Mouse (Mus musculus) left cerebral cortex, postnatal 25 days (tissue): ENCODE measurements around the gene Nlgn2. TPM values are rescaled to one million over a fixed set of nuclear protein-coding genes. Genes with fewer than 3 reads are reported as not detected.

ENCODE experiments used
- DNase-seq, 2 experiments: peaks; one replicate each; pipeline ENCODE4 v3.0.0; 2022; ENCODE audit warnings: low spot score in 2 of 2, mixed read lengths in 1 of 2
- intact Hi-C: fragments of 180-260 bp; cut with DNase I; formaldehyde crosslinking; loops from one replicate; pipeline ENCODE4 v1.15.1; 2025
- total RNA-seq, 2 experiments: library from RNA; stranded (reverse); gene quantifications; 2 replicates each; pipeline ENCODE4 v1.2.3; 2021

Nlgn2 gene
- total RNA-seq, 2 experiments from 2014 or later = 233 to 248 TPM

DNA sequence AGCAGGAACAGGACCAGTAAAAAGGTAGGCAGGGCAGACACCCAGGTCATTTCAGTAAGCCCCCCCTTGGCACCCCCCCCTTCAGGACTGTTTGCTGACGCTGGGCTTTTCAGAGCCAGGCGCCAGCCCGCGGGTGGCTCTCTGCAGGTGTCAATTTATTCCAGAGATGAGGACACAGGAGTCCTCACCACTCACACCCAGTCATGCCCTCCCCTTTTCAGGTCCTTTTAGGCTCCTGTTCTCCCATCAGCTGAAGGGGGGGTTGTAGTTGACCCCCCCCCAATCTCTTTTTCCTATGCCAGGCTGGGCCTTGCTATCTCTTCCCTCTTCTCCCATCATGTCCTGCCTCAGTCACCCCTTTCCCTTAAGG lies 1.6 kb downstream of the Nlgn2 start:
- intact Hi-C loops = loop anchor here (2.0 kb wide), 3 partner anchors 33 to 77 kb away; partner anchors contain the start of gene Polr2a
- DNase-seq = no peak

DNA sequence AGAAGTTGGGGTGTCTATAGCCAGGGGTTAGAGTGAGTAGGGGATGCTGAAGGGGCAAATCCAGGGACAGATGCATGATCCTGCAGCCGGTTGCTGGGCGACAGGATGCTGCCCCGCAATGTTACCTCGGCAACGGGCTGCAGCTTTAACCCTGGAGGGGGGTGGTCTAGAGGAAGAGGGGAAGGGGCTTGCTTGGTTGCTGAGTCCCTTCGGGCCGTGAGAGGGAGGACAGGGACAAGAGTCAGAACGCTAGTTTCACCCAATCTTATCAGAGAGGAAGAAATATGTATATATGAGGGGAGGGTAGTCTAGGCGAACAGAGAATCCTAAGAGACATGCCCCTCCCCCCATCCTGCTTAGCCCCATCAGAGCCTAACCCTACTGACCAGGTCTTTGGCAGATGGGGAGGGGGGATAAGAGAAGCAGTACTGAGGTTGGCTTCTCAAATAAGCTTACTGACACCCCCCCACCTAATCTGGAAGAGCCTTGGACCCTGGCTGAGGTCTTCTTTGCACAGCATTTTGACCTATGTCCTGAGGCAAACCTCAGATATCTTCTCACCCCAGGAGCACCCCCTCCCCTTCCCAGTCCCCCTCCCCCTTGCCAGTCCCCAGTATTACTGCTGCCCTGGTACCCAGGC lies 2.1 kb downstream of the Nlgn2 start:
- intact Hi-C loops = no loop called here
- DNase-seq = no peak

DNA sequence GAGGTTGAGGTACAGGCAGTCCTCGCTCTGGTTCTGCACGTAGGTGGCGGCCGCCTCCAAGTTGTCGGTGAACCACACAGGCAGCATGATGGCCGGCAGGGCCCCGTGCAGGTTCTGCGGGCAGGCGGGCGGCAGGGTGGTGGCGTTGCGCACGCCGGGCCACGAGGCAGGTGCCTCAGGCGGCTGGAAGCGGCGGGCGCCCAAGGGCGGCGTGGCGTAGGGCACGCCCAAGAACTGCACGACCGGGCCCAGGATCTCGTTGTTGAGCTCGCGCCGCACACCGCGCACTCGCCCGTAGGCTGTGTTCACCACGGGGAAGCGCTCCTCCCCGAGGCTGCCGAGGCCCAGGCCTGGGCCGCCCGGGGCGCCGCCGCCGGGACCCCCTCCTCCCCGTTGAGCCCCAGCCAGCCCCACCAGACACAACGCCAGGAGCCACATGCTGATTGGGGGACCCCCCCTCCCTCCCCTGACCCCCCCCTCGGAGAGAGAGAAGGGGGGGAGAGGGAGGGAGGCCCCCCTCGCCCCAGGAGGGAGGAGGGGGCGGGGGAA lies 3.5 kb downstream of the Nlgn2 start:
- DNase-seq = peak in 1 of 2 experiments; percentile 39
- intact Hi-C loops = no loop called here

DNA sequence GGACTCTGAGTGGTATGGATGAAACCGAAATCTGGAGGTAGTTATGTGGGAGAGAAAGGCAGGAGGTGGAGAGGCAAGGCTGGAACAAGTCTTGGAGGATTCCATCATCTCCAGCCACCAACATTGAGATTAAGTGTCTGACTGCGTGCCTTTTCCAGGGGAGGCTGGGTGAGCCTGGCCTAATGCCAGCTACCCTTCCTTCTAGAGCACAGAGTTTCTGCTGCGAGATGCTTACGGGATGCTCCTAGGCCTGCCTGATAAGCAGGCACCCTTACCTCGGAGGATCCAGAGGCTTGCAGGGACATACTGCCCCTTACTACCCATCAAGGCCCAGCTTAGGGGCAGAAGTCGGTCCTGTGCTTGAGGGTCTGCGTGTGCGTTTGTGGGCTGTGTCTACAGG lies 4.0 kb downstream of the Nlgn2 start:
- intact Hi-C loops = loop anchor here (2.0 kb wide), 1 partner anchor 151 kb away; the partner anchor contains the start of gene Senp3
- no peak for DNase-seq

DNA sequence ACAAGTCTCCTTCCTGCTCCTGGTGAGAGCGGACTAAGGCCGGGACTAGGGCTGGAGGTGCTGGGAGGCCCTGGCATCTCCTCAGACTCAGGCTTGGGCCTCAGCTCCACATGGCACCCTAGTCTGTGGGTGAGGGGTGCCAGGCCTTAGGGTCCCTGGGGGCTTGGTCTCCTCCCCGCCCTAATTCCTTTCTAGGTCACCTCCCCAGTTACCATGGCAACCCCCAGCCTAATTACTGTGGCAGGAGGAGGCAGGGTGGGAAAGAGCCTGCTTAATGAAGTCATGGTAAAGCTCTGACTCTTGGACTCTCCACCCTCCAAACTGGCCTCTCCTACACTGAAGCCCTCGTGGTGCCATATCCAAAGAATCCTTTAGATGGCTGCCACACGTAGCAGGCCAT lies 8.8 kb downstream of the Nlgn2 start:
- intact Hi-C loops = no loop called here
- no peak for DNase-seq

DNA sequence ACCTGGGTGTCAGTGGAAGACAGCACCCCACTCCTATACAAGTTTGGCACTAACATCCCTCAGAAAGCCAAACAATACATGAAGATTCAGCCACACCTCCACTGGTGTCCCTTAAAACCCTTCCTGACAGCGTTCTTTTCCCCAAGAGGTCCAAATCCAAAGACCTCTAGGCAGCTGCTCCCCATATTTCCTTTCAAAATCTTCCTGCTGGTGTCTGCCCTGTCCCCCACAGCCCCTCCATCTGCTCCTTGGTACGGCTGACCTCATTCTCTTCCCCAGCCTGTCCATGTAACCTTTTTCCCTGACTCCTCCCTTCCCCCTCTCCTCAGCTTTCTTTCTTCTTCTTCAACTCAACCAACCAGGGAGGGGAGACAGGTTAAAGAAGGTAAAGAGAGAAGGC lies 14.1 kb downstream of the Nlgn2 start:
- no peak for DNase-seq
- intact Hi-C loops = no loop called here

DNA sequence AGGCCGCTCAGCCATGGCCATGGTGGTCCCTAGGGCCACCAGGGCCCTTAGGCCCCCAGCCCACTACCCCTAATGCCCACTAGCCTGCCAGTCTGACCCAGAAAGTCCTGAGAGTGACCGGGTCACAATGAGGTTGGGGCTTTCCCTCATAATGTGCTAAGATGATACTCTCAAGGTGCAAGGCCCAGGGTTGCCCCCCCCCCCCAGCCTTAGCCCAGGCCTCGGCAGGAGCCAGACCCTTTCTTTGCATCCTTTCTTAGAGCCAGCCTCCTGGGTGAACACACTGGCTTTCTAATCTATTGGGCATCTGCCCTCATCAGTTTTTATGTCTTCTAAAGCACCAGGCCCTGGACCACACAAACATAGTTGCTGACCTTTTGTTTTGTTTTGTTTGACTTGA lies 15.5 kb downstream of the Nlgn2 start, which contains the start of gene Spem1:
Gene Spem1, minus strand, starts transcription at position 101 of the 400 bp plus-strand sequence.
- intact Hi-C loops = no loop called here
- no peak for DNase-seq

DNA sequence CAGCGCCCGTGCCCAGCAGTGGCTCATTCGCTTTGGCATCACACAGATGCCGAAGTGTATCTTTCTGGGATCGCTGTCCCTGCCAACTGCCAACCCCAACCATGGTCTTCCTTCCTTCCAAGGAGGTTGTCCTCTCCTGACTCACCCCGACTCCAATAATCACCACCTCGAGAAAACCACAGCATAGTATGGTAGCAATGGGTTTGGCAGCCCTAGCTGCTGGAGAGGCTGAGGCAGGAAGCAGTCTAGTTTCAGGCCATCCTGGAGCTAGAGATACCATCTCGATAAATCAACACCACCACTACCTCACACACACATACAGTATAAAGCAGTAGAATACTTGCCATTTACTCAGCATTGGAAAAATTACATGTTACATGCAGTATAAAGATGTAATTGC lies 18.7 kb downstream of the Nlgn2 start:
- no peak for DNase-seq
- intact Hi-C loops = no loop called here

DNA sequence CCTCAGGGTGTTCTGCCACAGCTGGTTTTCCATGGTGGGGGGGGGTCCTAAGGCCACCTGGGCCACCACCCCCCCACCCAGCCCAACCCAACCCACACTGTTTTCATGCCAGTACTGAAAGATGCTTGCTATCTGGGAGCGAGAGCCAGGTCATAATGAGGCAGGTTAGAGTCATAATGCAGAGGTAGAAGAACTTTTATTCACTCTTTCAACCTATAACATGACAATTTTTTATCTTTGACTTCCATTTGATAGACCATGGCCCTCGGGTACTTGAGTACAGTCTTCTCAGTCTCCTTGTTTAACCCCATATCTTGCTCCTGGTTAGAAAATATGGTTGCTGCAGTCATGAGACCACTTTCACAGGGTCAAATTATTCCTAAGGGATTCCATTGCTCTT lies 19.2 kb downstream of the Nlgn2 start, which contains the start of gene Spem2:
Gene Spem2, minus strand, starts transcription at position 101 of the 400 bp plus-strand sequence.
- intact Hi-C loops = no loop called here
- no peak for DNase-seq

DNA sequence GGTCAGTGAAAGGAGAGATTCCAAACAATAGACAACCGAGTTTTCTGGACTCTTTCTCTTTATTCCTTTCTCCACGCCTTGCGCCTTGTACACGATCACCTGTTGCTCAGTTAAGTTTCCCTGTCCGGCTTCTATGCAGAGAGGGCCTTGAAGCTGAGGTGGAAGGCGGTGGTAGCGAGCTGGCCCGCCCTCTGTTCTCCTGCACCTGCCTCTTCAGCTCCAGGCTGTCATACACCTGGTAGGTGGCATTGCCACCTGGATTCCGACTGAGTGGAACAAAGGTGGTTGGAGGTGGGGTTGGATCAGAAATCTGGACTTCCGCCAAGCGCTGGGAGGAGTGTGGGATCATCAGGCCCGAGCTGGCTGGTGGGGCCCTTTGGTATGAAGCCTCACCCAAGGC lies 21.1 kb downstream of the Nlgn2 start:
- no peak for DNase-seq
- intact Hi-C loops = no loop called here

DNA sequence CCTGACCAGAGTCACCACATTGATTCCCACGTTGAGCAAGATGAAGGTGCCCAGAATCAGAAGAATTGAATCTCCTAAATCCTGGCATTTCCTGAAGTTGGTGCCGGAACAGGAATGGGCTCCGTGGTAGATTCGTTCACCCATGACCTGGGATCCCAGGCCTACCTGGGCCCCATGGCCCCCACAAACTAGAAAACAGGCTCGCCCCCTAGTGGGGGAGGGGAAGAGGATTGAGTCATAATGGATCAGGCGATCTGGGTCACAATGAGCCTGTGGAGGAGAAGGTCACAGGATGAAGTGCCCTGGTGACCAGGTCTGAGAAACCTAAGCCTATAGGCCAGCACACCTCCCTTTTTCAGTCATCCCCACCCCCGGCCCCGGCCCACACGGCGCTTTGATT lies 22.4 kb downstream of the Nlgn2 start, which contains the start of gene Gm39566:
Gene Gm39566, minus strand, starts transcription at position 144 of the 400 bp plus-strand sequence.
- no peak for DNase-seq
- intact Hi-C loops = no loop called here

DNA sequence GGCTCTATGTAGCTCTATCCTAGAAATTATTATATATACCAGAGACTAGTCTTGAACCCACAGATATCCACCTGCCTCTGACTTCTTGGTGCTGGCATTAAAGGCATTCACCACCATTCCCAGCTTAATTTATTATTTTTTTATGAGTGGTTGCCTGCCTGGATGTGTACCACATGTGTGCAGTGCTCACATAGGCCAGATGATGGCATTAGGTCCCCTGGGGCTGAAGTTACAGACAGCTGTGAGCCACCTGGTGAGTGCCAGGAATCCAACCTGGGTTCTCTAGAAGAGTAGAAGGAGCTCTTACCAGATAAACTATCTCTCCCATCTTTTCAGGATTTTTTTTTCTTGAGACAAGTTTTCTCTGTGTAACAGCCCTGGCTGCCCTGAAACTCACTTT lies 27.3 kb downstream of the Nlgn2 start:
- no peak for DNase-seq
- intact Hi-C loops = no loop called here

DNA sequence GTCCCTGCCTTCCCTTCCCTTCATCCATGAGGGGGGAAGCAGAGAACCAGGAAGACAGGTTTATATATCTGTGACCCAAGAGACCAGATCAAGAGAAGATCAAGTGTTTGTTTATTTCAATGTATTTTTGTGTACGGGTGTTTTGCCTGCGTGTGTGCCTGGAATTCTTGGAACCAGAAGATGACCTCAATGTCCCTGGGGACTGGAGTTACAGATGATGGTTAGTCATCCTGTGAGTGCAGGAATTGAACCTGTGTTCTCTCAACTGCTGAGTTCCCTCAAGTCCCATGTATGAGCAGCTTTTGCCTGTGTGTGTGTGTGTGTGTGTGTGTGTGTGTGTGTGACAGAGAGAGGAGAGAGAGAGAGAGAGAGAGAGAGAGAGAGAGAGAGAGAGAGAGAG lies 29.9 kb downstream of the Nlgn2 start:
- DNase-seq = no peak
- intact Hi-C loops = loop anchor here (5.0 kb wide), 1 partner anchor 70 kb away; the partner anchor contains the start of gene Tmem95

DNA sequence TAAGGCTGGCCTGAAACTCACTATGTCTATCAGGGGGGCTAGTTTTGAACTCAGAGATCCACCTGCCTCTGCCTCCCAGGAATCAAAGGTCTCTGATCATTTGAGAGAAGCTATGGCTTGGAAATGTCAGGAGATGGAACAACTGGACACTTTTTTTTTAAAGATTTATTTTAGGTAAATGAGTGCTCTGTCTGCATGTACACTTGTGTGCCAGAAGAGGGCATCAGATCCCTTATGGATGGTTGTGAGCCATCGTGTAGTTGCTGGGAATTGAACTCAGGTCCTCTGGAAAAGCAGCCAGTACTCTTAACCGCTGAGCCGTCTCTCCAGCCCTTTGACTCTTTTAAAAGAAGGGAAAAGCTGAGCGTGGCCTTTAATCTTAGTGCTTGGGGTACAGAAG lies 31.2 kb downstream of the Nlgn2 start:
- intact Hi-C loops = loop anchor here (5.0 kb wide), 1 partner anchor 71 kb away; the partner anchor contains the start of gene Tmem95
- no peak for DNase-seq

DNA sequence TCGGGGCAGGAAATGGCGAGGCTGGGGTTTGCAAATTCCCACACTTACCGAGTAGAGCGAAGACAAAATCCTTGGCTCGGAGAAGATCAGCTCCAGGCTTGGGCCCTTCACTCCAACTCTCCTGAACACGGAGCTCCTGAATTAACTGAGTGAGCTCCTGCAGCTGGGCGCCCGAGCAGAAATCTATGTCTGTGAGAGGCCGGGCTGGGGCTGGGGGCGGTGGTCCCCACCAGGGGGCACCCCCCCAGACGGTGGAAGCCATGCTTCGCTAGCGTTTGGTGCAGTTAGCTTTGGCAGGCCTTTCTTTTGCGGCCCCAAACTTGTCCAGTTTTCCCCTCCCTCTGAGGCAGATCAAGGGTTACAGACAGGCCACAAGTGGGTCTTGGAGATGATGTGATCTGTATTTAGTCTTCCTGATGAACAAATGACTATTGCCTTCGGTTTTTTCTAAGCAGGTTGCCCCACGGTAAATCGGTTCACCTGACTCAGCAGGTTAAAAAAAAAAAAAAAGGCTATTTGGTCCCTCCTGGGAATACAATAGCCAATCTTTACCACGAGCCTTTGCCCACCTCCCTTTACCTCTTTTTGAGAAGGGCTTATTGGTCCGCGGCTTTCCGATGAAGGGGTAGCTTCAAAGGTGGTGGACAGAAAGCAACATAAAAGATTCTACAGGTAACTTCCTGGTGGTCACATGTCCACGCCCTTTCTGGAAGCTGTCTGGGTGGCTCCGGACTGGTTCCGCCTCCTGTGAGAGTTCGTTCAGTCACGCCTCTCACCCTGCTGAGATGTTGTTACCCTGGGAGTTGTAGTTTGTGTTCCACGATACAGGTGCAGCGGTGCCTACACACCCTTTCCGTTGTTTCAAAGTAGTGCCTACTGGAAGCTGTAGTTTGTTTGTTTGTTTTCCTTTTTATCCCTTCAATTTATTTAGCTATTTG lies 32.3 kb downstream of the Nlgn2 start, which contains the start of gene Tmem102:
Gene Tmem102, minus strand, starts transcription at position 653 of the 938 bp plus-strand sequence.
- intact Hi-C loops = loop anchor here (5.0 kb wide), 1 partner anchor 72 kb away; the partner anchor contains the start of gene Tmem95

DNA sequence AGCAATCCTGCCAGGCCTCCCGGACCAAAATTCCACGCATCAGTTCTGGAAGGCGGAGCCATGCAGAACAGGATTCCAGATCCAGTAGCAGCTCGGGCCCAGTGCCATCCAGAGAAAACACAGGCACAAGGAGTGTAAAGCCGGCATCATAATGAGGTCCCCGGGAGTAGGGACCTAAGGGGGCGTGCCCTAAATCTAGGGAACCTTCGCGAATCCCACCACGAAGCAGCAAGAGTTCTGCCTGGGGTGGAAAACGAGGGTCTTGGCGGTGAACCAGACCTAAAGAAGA lies 33.0 kb downstream of the Nlgn2 start:
- DNase-seq = no peak
- intact Hi-C loops = no loop called here

More for the DNA sequence above, 32.3 kb downstream of the Nlgn2 start, which contains the start of gene Tmem102:
- no peak for DNase-seq

DNA sequence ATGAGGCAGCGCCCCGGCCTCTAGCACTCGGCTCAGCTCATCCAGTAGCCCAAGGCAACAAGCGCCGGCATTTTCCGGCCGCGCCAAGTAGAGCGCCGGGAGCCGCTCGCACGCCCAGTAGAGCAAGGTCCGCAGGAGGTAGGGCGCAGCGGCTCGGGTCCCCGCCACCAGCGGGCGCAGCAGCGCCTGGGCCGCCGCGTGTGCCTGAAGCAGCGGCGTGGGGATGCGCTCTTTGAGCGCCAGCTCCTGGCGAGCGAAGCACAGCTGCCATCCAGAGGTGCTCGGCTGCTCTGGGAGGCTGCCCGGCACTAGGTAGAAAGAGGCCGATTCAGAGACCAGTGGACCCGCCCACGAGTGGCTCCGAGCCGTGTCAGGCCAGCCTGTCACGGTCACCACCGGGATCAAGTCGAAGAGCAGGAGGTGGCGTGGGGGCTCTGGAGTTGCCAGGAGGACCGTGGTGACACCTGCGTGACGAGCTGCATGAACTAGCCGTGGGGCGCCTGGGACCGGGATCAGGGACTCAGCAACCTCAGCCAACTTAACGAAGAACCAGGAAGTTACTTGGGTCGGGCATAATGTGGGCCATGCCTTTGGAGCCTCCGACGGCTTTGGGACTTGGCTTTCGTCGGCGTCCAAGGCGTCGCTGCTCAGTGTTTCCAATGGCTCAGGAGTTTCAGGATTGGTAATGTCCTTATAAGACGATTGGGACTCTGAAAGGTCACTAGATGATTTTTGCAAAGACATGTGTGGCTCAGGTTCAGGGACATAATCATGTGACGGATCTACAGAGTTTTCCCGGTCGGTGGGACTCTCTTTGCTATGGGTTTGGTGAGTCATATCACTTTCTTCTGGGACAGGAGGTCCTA lies 33.6 kb downstream of the Nlgn2 start:
- intact Hi-C loops = loop anchor here (2.0 kb wide), 2 partner anchors 33 to 45 kb away; partner anchors contain the start of genes Nlgn2 and Polr2a
- DNase-seq = peak; percentile 63 to 72

DNA sequence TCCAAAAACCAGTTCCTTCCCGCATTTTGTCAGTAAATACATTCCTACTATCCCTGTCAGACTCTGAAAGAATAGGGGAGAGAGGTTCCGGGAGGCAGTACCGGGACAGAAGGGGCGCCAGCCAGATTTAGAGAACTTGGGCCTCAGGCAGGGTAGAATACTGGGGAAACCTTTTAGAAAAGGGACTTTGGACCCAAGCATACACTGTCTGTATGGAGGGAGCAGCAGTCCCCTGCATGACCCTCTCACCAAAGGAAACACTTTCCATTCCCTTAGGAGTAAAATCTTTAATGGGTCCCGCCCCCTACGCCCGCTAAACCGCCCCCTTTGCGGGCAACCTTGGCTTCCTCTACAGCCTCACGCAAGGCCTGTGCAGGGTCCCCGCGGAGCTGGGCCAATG lies 34.3 kb downstream of the Nlgn2 start:
- no peak for DNase-seq
- intact Hi-C loops = loop anchor here (2.0 kb wide), 2 partner anchors 33 to 45 kb away; partner anchors contain the start of genes Nlgn2 and Polr2a

DNA sequence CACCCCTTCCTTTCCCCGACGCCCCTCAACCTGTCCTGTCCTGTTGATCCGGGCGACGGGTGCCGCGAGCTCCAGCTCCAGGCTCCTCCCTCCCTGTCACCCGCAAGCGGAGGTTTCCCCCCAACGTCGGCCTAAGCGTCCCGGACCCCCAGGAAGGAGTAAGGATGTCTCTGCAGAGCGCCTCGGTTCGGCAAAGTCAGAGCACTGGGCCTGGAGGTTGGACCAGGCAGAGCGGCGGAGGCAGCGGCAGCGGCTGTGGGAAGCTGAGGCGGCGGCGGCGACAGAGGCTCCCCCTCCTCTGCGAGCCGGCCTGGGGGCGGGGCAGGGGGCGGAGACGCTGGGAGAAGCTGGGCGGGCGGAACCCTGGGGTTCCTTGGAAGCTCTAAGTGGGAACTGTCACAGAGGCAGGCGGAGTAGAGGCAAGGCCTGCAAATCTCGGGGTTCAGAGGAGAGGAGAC lies 34.9 kb downstream of the Nlgn2 start:
- intact Hi-C loops = loop anchor here (2.0 kb wide), 2 partner anchors 34 to 44 kb away; partner anchors contain the start of genes Nlgn2 and Polr2a
- peak; percentile 74 to 80 for DNase-seq
